Mouse (Mus musculus) layer of hippocampus, adult 9-10 months (tissue): ENCODE measurements around the gene Nr6a1.
A peak's percentile ranks its signal among the peaks of the same experiment; 100 is the strongest.

Source experiments
- DNase-seq: peaks from one replicate; pipeline ENCODE4 v3.0.0; 2022; ENCODE audit warnings: low spot score

Gene Nr6a1

GRCm38 (mm10) chr2:38927115-38927979 lies at the start of gene Nr6a1:
Nr6a1 (minus strand) TSS chr2:38927688.
- no peak for DNase-seq

- no peak for DNase-seq
Observed at GRCm38 (mm10) chr2:38975941-38976805, 48.7 kb upstream of the Nr6a1 start.

GRCm38 (mm10) chr2:38975181-38975580 lies 47.7 kb upstream of the Nr6a1 start:
- DNase-seq = no peak

DNA sequence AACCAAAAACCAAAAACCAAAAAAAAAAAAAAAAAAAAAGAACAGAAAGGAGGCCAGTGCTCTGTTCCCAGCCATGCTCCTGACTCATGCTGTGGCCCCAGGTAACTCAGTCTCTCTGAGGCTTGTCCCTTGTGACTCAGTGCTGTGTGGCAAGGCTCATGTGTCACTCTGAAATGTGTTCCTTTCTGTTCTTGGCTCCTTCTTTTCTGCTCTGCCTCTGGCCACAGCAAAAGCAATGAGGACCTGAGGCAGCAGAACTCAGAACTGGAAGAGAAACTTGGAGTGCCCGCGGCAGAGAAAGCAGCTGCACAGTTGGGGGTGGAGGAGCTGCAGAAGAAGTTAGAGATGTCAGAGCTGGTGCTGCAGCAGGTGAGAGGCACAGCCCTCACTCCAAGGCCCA lies 46.7 kb upstream of the Nr6a1 start:
- DNase-seq = no peak

- no peak for DNase-seq
Observed at GRCm38 (mm10) chr2:38973701-38974100, 46.2 kb upstream of the Nr6a1 start.

DNA sequence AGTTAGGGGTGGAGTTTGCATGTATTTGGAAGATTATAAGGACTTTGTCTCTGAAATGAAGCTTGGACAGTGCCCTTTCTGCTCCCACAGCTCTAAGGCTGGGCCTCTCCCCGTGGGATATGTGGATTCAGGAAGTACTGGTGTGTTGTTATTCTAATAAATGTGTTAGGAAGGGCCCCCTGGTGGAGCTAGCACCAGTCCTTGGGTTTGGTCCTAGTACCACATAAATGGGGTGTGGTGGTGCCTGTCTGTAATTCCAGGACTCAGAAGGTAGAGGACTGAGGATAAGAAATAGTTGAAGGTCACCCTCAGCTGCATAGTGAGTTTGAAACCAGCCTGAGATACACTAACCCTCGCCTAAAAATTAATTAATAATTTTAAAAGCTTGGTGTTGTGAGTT lies 45.7 kb upstream of the Nr6a1 start:
- no peak for DNase-seq

DNA sequence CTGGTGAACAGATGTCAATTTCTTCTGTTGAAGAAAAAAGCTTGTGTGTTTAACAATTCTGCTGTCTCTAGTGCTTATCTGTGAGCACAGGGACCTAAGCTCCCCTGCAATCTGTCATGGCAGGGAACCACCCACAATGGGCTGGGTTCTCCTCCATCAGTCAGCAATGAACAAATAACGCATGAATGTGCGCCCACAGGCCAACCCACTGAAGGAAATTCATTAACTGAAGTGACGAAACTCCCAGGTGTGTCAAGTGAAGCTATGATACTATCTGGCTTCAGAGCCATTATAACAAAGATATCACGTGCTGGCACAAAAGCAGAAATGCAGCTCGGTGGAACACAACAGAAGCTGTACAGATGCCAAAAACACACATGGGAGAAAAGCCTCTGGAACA lies 42.6 kb upstream of the Nr6a1 start:
- DNase-seq = no peak

DNA sequence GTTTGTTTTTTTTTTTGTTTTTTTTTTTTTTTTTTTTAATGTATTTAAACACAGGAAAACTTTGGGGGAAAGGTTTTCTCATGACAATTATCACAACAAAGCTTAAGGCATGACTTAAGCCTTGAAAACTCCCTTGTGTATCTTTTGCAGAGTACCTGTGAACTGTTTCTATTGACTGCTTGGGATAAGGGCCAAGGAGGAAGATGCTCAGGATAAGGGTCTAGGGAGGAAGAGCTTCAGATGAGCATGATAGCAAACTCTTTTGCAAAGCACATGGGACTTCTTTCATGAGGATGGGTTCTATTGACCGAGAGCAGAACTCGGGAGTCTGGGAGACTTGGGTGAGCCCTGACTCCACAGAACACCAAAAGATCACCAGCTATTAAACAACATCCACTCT lies 42.2 kb upstream of the Nr6a1 start:
- no peak for DNase-seq

GRCm38 (mm10) chr2:38964198-38964597 lies 36.7 kb upstream of the Nr6a1 start:
- DNase-seq = no peak

DNA sequence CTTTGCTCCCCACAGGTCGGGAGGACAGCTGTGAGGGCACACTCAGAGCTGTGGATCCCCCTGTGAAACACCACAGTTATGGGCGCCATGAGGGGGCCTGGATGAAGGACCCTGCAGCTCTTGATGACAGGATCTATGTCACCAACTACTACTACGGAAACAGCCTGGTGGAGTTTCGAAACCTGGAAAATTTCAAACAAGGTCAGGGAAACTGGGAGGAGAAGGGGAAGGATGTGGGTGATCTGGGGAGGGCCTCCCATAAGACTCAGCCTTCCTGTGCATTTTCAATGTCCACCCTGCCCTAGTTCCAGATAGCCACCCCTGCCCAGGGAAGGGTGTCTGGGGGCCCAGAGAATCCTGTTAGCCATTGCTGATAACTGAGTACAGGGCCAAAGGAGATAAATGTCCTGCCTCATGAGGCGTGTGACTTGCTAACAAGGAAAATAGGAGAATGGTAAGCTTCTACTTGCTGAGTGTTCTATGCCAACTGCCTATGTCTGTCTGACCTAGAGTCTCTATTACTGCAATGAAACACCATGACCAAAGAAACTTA lies 30.3 kb upstream of the Nr6a1 start:
- no peak for DNase-seq

DNA sequence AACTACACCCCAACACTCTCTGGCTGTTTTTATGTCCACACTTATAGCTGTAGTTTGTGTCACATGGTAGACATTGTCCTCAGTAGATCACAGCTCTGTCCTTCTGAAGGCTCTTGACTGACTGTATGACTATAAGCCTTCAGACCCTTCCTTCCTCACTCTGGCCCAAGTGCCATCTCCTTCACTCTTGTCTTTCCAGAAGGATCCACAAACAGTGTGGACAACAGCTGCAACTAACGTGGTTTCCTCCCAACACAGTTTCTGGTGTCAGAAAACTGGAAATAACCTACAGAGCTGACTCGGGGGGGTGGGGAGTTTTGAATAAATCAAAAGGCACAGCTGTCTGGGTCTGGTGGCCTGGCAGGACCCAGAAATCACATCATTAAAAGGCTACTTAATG lies 28.6 kb upstream of the Nr6a1 start:
- no peak for DNase-seq

GRCm38 (mm10) chr2:38953152-38953883 lies 25.8 kb upstream of the Nr6a1 start:
- DNase-seq = no peak

- peak; percentile 78 for DNase-seq
Observed at GRCm38 (mm10) chr2:38950281-38950719, 22.8 kb upstream of the Nr6a1 start.

GRCm38 (mm10) chr2:38947566-38947965 lies 20.1 kb upstream of the Nr6a1 start:
- DNase-seq = no peak

GRCm38 (mm10) chr2:38944460-38945161 lies 17.1 kb upstream of the Nr6a1 start:
- DNase-seq = no peak

- DNase-seq = no peak
Observed at GRCm38 (mm10) chr2:38943977-38944376, 16.5 kb upstream of the Nr6a1 start.

- DNase-seq = no peak
Observed at GRCm38 (mm10) chr2:38943161-38943560, 15.7 kb upstream of the Nr6a1 start.

DNA sequence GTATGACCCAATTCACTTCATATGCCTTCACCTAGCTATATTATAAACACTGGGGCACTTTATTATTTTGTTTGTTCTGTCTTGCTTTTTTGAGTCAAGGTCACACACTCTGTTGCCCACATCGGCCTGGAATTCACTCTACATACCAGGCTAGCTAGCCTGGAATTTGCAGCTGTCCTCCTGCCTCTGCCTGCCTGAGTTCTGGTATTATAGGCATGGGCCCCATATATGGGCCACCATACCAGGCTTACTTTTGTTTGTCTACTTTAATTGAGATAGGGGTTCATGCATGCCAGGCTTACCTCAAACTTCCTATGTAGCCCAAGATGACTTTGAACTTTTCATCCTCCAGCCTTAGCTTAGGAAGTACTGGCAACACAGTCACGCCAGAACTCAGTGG lies 14.4 kb upstream of the Nr6a1 start:
- DNase-seq = no peak

- no peak for DNase-seq
Observed at GRCm38 (mm10) chr2:38941426-38941825, 13.9 kb upstream of the Nr6a1 start.

- no peak for DNase-seq
Observed at GRCm38 (mm10) chr2:38939047-38939446, 11.6 kb upstream of the Nr6a1 start.

DNA sequence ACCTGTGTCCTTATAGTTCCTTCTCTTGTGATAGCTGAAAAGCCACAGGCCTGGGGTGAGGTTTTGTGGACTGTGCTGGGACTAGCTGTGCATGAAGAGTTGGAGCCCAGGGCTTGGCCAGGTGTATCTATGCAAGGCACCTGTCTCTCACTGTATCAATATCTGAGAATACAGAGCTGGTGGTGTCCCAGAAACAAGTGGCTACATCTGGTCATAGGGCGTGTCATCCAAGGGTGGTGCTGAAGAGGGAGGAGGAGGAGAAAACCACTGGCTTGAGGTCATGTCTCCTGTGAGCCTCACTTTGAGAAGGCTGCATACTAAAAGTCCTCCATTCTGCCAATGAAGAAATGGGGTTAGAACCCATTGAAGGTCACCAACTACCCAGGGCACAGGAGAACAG lies 10.5 kb upstream of the Nr6a1 start:
- no peak for DNase-seq
